Mouse (Mus musculus) fat pad, adult 2 months (tissue): ENCODE measurements around the gene Ap4b1.

ENCODE experiments used
- DNase-seq: peaks from one replicate; pipeline ENCODE4 v3.0.0-alpha.2; 2011; ENCODE audit warnings: low read depth, low spot score; ENCODE audit errors: extremely low read depth

Gene Ap4b1

DNA sequence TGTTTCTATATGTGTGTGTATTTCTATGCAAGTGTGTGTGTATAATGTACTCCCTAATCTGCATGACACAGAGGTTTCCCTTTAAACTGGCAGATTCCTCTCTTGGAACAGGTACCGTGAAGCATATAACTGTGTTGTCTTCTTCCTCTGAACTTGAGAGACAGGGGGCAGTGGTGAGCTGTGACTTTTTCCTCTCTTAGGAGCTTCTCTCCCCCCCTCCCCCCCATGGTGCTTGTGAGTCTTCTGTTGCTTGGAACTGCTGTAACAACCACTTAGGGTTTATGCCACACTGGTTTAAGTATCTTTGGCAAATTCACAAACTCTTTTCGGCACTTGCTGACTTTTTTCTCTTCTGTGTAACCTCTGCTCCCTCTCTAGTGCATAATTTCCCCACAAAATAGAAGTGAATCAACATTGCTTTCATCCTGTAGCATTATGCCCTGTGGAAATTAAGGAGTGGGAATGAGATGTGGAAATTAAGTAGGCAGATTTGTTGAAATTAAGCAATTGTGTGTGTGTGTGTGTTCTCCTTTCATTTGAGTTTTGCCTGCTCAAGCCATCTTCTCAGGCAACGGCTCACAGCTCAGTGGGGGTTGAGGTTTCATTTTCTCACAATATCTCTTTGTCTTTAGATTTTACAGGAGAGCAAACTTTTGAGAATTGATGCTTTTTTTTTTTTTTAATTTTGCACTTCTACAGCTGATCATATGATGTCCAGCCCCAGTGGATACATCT lies 43.4 kb downstream of the Ap4b1 start:
- DNase-seq: no peak

GRCm38 (mm10) chr3:103853804-103854203 lies 44.5 kb downstream of the Ap4b1 start:
- no peak for DNase-seq

DNA sequence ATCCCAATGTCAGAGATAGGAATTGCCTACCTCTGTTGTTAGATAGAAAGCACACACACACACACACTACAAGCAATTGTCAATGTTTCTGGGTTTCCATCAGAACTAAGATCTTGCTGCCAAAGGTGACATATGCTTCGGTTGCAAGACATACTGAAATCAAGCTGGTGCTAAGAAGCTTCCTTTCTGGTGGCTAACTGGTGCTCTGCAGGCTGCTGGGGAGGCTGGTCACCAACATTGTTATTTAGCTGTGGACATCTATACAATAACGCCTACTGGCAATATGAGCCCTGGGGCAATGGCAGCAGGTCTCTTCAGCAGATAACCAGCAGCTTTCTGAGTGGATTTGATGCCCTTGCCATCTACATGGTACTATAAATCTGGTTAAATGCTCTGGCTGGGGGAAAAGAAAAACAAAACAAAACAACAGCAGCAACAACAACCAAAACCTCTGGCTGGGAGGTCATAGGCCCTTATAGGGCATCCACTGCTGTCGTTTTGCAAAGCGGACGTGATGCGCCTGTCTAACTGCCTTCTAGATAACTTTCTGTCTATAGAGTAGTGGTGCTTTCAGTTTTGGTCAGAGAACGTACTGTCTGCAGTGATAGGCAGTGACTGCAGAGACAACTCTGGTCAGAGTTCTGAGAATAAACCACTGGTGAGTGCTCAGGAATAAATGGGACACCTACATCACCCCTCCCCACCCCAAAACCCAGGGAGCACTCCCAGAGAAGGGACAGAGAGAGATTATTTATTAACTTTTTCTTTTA lies 47.9 kb downstream of the Ap4b1 start:
- DNase-seq: no peak

- no peak for DNase-seq
These were observed 48.8 kb downstream of the Ap4b1 start for GRCm38 (mm10) chr3:103857977-103858563.

DNA sequence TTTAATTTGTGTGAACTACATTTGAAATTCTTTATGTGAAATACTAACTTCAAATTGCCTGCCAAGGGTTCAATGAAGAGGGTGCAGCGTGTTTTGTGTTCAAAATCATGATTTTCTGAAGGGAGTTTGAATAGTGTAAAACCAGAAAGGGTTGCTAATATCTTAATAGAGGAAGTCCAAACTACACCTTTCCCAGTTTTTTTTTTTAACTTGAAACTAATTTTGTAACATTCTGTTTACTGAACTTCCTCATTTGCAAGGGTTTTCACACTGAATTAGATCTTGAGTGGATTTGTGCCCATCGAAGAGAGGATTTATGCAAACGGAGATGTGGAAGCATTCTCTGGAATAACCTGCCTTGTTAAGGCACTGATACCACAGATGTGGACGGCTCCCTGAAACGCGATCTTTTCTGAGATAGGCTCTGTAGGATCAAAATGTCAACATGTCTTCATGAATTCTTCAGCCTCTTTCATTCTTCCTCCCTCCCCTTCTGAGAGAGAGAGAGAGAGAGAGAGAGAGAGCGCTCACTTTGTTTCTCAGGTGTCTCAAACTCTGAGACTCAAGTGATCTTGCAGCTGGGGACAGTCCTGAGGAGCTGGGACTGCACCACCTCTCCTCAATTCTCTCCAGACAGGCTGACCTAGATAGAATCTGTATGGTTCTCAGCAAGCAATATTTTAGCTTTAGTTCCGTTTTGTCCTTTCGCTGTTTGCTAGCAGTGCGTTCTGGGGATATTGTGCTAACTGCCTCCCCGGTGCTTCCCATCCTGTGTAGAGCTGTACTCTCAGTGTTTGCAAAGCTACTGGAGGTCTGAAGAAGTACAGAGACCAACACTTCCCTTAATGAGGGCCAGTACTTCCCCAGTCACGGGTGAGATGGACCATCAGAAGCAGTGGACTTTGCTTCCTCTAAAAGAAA lies 49.8 kb downstream of the Ap4b1 start, which contains the start of gene Ptpn22:
TSS of gene Ptpn22 (plus strand) at position 915 of the 921 bp plus-strand sequence.
- DNase-seq: no peak

GRCm38 (mm10) chr3:103859851-103860391 lies 50.6 kb downstream of the Ap4b1 start:
- no peak for DNase-seq

DNA sequence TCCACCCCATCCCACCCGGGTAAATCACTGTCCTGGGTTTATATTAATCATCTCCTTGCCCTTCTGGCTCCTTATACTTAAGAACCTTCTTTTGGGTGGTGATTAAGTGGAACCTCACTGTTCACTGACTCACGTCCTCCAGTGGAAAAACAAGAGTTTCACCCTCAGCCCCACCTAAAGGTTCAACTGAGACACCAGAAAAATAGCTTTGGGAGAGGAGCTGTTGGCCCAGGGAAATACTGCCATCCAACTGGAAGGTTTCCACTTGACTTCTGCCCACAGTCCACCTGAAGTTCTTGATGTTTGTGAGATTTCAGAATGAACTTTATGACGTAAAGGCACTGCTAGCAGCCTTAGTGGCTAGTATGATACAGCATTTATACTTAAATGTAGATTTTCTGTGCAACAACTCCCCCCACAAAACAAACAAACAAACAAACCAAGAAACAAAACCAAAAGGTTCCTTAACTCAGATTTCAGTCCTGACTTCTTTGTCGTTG lies 53.5 kb downstream of the Ap4b1 start:
- no peak for DNase-seq

GRCm38 (mm10) chr3:103864200-103864599 lies 54.9 kb downstream of the Ap4b1 start:
- DNase-seq: no peak

DNA sequence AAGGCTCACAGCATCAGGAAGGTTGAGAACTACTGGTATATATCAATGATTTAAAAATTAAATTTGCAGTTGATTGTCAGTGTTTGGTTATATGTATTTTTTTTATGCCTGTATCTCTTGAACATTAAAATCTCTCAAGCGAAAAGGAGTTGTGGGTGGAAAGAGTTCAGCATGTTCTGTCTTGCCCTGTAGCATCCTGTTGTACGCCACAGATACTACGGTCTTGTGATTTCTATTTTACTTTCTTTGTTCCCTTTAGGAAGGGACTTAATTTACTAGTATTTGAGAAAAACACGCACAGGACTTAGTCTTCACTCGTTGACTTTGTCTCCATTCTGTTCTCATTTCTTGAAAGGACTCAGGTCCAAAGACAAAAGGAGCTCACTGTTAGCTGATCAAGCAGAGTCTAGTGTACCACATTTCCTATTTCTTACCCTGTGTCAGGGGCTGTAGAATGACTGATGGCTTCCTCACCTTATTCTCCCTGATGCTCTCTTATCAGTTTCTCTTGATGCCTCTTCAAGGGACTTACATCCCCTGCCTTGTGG lies 58.2 kb downstream of the Ap4b1 start:
- no peak for DNase-seq

- no peak for DNase-seq
These were observed 58.7 kb downstream of the Ap4b1 start for GRCm38 (mm10) chr3:103868008-103868407.
